Mouse (Mus musculus) lung, adult 2 months (tissue): ENCODE measurements at regions not wholly inside any gene's neighbourhood (a gene's known extent, or its start where the extent isn't known, plus 50 kb on each side); places are given as distances from the start of the nearest gene placed in this dataset.

Experiments used
- DNase-seq: peaks from one replicate; pipeline ENCODE4 v3.0.0; 2022
- H3K4me1 ChIP-seq: fragments of 200-500 bp; 2 replicates; pipeline ENCODE4 v1.6.1; 2011; ENCODE audit warnings: low read length; ENCODE audit not compliant: control insufficient read depth, insufficient read depth
- H3K4me3 ChIP-seq: fragments of 200-500 bp; replicated peaks from 2 replicates; pipeline ENCODE3; 2011; ENCODE audit warnings: low read depth, mild to moderate bottlenecking, control low read depth, low read length; ENCODE audit errors: extremely low read depth
- CTCF ChIP-seq: fragments of 200-500 bp; IDR thresholded peaks from 2 replicates; pipeline ENCODE4 v1.5.1; 2011; ENCODE audit warnings: mild to moderate bottlenecking, low read length, control low read depth; ENCODE audit not compliant: insufficient read depth
- POLR2A ChIP-seq: fragments of 200-500 bp; IDR thresholded peaks from 2 replicates; pipeline ENCODE4 v1.6.1; 2011; ENCODE audit warnings: low read depth, mild to moderate bottlenecking, control low read depth, low read length, borderline replicate concordance; ENCODE audit errors: extremely low read depth
- WGBS: fragments of 180-500 bp; shearing (Covaris S2); methylation state at CpG from one replicate; pipeline ENCODE4 v1.1.7; 2018; 5-methylcytosine and 5-hydroxymethylcytosine counted together

- no peak for TF ChIP-seq CTCF
- no peak for TF ChIP-seq POLR2A
- Histone ChIP-seq H3K4me3 (no peak overlapping the region), H3K4me1 (no peaks in the 10 kb centered on the region)
- 63% methylated on average over 5 of the region's 5 CpGs for WGBS
- DNase-seq = no peak
Observed at GRCm38 (mm10) chr7:82921722-82922121, 54.6 kb downstream of the Mex3b start.

DNA sequence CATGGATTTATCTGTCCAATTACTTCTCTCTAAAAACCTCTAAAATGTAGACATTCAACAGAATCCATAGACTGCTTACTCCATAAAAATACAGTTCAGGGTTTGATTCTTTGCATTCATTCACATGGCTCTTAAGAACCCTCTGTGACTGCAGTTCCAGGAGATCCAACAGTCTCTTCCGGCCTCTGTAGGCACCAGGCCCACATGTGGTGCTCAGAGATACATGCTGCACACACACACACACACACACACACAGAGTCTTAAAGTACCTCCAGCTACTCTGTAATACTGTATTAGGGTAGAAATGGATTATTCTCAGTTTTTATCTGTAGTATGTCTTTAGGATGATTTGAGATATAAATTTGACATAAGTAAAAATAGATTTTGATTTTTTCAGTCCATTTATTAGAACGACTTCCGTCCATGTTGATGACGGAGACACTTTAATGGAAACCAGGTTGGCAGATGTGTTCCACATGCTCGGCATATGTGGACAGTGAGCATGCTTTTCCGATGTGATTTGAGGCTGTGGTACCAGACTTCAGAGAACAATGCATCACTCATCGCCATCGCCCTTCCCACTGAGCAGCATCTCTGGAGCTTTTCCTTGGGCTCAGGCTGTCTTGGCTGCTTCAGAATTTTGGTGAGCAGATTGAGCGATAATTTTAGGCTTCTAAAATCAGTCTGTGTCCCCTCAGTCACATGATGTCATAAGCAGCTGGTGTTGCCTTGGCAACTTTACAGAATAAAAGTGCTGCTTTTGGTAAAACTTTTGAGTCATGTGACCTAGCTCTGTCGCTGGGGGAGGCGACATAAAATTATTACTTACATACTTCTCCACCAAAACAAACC, 56.3 kb downstream of the Mex3b start:
- DNase-seq = no peak
- H3K4me1 ChIP-seq = no peaks in the 10 kb centered on the region
- 60% methylated on average over 11 of the region's 11 CpGs for WGBS
- TF ChIP-seq POLR2A (no peak), CTCF (no peak)
- no peak overlapping the region for H3K4me3 ChIP-seq

DNA sequence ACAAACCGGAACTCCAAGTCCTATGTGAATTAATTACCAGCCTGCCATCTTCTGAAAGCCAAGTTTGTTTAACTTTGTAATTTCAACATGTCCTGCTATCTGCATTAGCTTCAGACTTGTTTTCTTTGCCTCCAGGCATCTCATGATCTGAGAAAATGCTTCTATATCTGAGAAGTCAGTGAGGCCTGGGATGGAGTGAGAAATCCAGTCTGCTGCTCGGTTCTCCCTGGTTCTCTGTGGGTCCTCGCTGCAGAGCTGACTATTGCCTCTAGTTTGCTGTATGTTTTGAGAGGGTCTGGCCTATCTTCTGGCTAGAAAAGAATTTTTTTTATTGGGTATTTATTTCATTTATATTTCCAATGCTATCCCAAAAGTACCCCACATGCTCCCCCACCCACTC, 57.0 kb downstream of the Mex3b start:
- WGBS = 63% methylated on average over 3 of the region's 3 CpGs
- H3K4me1 ChIP-seq = no peaks in the 10 kb centered on the region
- no peak overlapping the region for H3K4me3 ChIP-seq
- TF ChIP-seq POLR2A (no peak), CTCF (no peak)
- DNase-seq = no peak

DNA sequence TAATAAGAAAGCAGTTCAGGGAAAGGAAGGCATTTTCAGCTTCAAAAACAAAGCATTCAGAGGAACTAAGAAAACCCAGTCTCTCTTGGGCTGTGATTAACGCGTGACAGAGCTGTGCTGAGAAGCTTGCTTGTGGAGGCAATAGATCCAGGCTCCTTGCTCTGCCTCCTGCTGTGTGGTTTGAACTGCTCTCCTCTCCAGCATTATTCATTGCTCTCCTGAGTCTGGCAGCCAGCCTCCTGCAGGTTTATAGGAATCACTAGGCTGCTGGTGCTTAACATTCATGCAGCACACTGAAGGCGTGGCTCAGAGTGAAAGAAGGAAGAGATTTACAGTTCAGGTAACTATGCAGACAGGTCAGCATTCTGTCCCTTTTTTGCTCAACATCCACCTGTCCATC, 71.2 kb downstream of the Mex3b start:
- no peak overlapping the region for H3K4me3 ChIP-seq
- no peaks in the 10 kb centered on the region for H3K4me1 ChIP-seq
- WGBS = 62% methylated on average over 3 of the region's 3 CpGs
- DNase-seq = no peak
- TF ChIP-seq CTCF (no peak), POLR2A (no peak)

DNA sequence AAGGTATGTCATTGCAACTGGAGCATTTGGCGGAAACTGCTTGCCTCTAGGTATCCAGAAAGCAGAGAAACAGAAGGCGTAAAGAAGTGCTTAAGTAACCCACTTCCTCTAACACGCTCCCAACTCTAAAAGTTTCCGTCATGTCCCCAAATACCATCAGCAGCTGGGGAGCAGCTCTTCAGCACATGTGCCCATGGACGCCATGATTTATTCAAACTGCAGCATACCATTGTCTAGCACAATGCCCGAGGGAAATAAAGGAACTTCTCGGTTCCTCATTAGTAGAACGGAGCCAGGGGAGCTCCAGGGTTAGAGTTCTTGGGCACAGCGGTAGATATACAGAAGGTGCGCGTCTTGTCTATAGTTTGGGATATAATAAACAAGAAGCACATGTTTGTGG, 72.4 kb downstream of the Mex3b start:
- no peak for TF ChIP-seq CTCF
- TF ChIP-seq POLR2A = no peak
- H3K4me1 ChIP-seq = no peaks in the 10 kb centered on the region
- WGBS = 91% methylated on average over 11 of the region's 11 CpGs
- no peak overlapping the region for H3K4me3 ChIP-seq
- DNase-seq = no peak

DNA sequence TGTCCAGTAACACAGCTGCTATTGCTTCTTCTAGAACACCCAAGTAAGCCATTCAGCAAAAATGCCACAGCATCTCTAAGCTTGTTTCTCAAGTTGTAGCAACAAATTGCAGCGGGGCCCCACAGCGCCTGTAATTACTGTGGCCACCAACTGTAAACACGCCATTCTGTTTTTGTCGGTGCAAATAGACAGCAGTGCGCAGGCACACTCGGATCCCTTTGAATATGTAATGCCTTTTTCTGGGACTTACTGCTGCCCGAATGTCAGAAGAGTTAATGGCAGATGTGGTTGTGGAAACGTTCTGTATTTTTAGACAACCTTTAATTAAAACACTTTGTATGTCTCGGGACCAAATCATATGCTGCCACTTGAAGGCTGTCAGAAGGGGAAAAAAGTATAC, 76.2 kb downstream of the Mex3b start:
- 61% methylated on average over 9 of the region's 9 CpGs for WGBS
- no peak for DNase-seq
- no peaks in the 10 kb centered on the region for H3K4me1 ChIP-seq
- no peak for TF ChIP-seq CTCF
- TF ChIP-seq POLR2A = no peak
- no peak overlapping the region for H3K4me3 ChIP-seq

DNA sequence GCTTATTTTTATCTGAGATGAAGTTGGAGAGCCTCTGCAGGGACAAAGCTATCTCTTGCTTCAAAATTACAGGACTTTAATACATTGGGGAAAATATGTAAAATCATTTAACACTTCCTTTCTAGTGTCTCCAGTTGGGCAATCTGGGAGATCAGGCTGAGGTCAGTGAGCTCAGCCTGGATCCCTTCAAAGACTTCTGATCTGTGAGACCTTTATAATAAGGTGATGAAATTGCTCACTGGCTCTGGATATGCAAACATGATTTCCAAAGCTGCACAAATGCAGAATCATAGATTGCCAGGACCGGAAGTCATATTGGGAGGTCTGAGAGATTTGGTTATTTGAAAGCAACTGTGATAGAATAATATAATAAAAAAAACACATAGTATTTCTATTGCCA, 76.7 kb downstream of the Mex3b start:
- Histone ChIP-seq H3K4me1 (no peaks in the 10 kb centered on the region), H3K4me3 (no peak overlapping the region)
- TF ChIP-seq CTCF (no peak), POLR2A (no peak)
- DNase-seq = no peak
- 77% methylated on average over 1 of the region's 1 CpGs for whole genome bisulfite sequencing

DNA sequence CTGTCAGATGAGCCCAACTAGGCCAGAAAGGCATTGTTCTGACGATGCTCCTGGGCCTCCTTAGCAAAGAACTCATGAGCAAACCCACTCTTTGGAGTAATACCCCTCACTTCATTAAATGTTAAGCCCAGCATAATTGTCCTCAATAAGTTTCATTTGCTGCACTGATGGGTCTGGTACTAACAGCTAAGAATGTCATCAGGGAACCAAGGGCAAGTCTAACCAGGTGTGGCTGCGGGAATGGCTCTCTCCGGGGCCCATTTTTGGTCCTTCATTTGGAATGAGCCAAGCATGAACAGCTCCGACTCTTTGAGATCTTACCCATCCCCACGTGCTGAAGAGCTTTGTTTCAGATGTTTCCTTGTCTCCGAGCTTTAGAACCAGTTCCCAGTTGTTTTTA, 82.2 kb downstream of the Mex3b start:
- 81% methylated on average over 6 of the region's 6 CpGs for WGBS
- no peak overlapping the region for H3K4me3 ChIP-seq
- TF ChIP-seq POLR2A (no peak), CTCF (no peak)
- no peaks in the 10 kb centered on the region for H3K4me1 ChIP-seq
- DNase-seq = no peak

- WGBS = 44% methylated on average over 20 of the region's 20 CpGs
- DNase-seq = no peak
- no peak overlapping the region for H3K4me3 ChIP-seq
- no peaks in the 10 kb centered on the region for H3K4me1 ChIP-seq
- TF ChIP-seq POLR2A = no peak
- no peak for TF ChIP-seq CTCF
Observed at GRCm38 (mm10) chr7:82957208-82957977, 90.3 kb downstream of the Mex3b start.
